Mouse (Mus musculus) heart, postnatal 4 days (tissue): Measurements from ENCODE around the gene 2410015M20Rik. TPM values are rescaled to one million over a fixed set of nuclear protein-coding genes. Genes with fewer than 3 reads are reported as not detected.
A peak's percentile ranks its signal among the peaks of the same experiment; 100 is the strongest.
"Not testable (repeated sequence)": the region's sequence is repeated elsewhere in the genome, so short reads cannot be mapped to it uniquely, and the experiment has no call there.

ENCODE experiments used
- DNase-seq: peaks from one replicate; pipeline ENCODE4 v3.0.0; 2021
- total RNA-seq, 2 experiments: library from RNA; stranded (reverse); gene quantifications; 2 replicates each; pipeline ENCODE4 v1.2.3; 2021

The 2410015M20Rik gene
- total RNA-seq, 2 experiments from 2014 or later = 295 to 325 TPM

- DNase-seq = peak; percentile 98
These were observed 3.8 kb upstream of the 2410015M20Rik start, which contains the start of gene Rpl36 for GRCm38 (mm10) chr17:56613236-56613844. Gene Rpl36 (plus strand): TSS chr17:56613416.

GRCm38 (mm10) chr17:56612565-56612939 is 3.0 kb upstream of the 2410015M20Rik start:
- DNase-seq = not testable (repeated sequence)

- DNase-seq = peak; percentile 49
These were observed 2.4 kb upstream of the 2410015M20Rik start for GRCm38 (mm10) chr17:56611861-56612564.

GRCm38 (mm10) chr17:56611323-56611722 is 1.8 kb upstream of the 2410015M20Rik start:
- no peak for DNase-seq

- DNase-seq = no peak
These were observed 872 bp downstream of the 2410015M20Rik start for GRCm38 (mm10) chr17:56608699-56609098.

GRCm38 (mm10) chr17:56607521-56608062 is 2.0 kb downstream of the 2410015M20Rik start:
- DNase-seq = no peak

- no peak for DNase-seq
These were observed 4.1 kb downstream of the 2410015M20Rik start for GRCm38 (mm10) chr17:56605431-56605830.

GRCm38 (mm10) chr17:56604422-56604821 is 5.1 kb downstream of the 2410015M20Rik start:
- no peak for DNase-seq

GRCm38 (mm10) chr17:56604070-56604380 is 5.5 kb downstream of the 2410015M20Rik start:
- no peak for DNase-seq

GRCm38 (mm10) chr17:56603186-56604069 is 6.1 kb downstream of the 2410015M20Rik start:
- DNase-seq = no peak

- peak; percentile 54 for DNase-seq
These were observed 15.9 kb downstream of the 2410015M20Rik start for GRCm38 (mm10) chr17:56593527-56594271.

GRCm38 (mm10) chr17:56592553-56592952 is 17.0 kb downstream of the 2410015M20Rik start:
- DNase-seq = no peak

GRCm38 (mm10) chr17:56588921-56589320 is 20.6 kb downstream of the 2410015M20Rik start:
- no peak for DNase-seq

GRCm38 (mm10) chr17:56587773-56588172 is 21.8 kb downstream of the 2410015M20Rik start:
- DNase-seq = no peak

GRCm38 (mm10) chr17:56585171-56585821 is 24.3 kb downstream of the 2410015M20Rik start:
- peak; percentile 61 for DNase-seq

GRCm38 (mm10) chr17:56584257-56585130 is 25.1 kb downstream of the 2410015M20Rik start, which contains the start of the genes Safb2 and Safb:
Gene Safb2 (minus strand): TSS chr17:56584585.
Gene Safb (plus strand): TSS chr17:56584825.
- peak; percentile 99 for DNase-seq

- DNase-seq = peak; percentile 47
These were observed 25.8 kb downstream of the 2410015M20Rik start for GRCm38 (mm10) chr17:56583611-56584256.

GRCm38 (mm10) chr17:56583071-56583470 is 26.5 kb downstream of the 2410015M20Rik start:
- DNase-seq = no peak

- DNase-seq = no peak
These were observed 36.6 kb downstream of the 2410015M20Rik start for GRCm38 (mm10) chr17:56572939-56573338.

GRCm38 (mm10) chr17:56572154-56572553 is 37.4 kb downstream of the 2410015M20Rik start:
- no peak for DNase-seq
